Mouse (Mus musculus): ENCODE measurements around the gene Adcy5.

Adcy5 gene

GRCm38 (mm10) chr16:35248825-35249224 lies 94.1 kb downstream of the Adcy5 start:
- intact Hi-C loops (cut with DNase I) = no loop called here

GRCm38 (mm10) chr16:35249763-35250162 lies 95.1 kb downstream of the Adcy5 start:
- intact Hi-C loops (cut with DNase I) = no loop called here

GRCm38 (mm10) chr16:35251690-35252089 lies 97.0 kb downstream of the Adcy5 start:
- intact Hi-C loops (cut with DNase I) = no loop called here

GRCm38 (mm10) chr16:35252967-35253366 lies 98.3 kb downstream of the Adcy5 start:
- intact Hi-C loops (cut with DNase I) = no loop called here

- intact Hi-C loops (cut with DNase I) = no loop called here
These were observed 101.3 kb downstream of the Adcy5 start for GRCm38 (mm10) chr16:35255981-35256380.

GRCm38 (mm10) chr16:35270353-35270934 lies 115.8 kb downstream of the Adcy5 start:
- intact Hi-C loops (cut with DNase I) = loop anchor here (1.0 to 5.0 kb wide), 3 partner anchors 113 to 214 kb away; no protein-coding TSS in a partner anchor

GRCm38 (mm10) chr16:35270945-35271344 lies 116.3 kb downstream of the Adcy5 start:
- intact Hi-C loops (cut with DNase I) = loop anchor here (1.0 to 5.0 kb wide), 3 partner anchors 114 to 214 kb away; no protein-coding TSS in a partner anchor

- intact Hi-C loops (cut with DNase I) = loop anchor here (2.0 to 5.0 kb wide), 2 partner anchors 114 to 215 kb away; no protein-coding TSS in a partner anchor
These were observed 116.9 kb downstream of the Adcy5 start for GRCm38 (mm10) chr16:35271572-35271971.

- intact Hi-C loops (cut with DNase I) = loop anchor here (5.0 kb wide), 1 partner anchor 115 kb away; no protein-coding TSS in a partner anchor
These were observed 117.7 kb downstream of the Adcy5 start for GRCm38 (mm10) chr16:35272417-35272816.

GRCm38 (mm10) chr16:35278166-35278565 lies 123.5 kb downstream of the Adcy5 start:
- intact Hi-C loops (cut with DNase I) = no loop called here

GRCm38 (mm10) chr16:35282456-35282855 lies 127.8 kb downstream of the Adcy5 start:
- intact Hi-C loops (cut with DNase I) = no loop called here

- intact Hi-C loops (cut with DNase I) = no loop called here
These were observed 131.1 kb downstream of the Adcy5 start for GRCm38 (mm10) chr16:35285821-35286220.

GRCm38 (mm10) chr16:35287244-35287643 lies 132.6 kb downstream of the Adcy5 start:
- intact Hi-C loops (cut with DNase I) = no loop called here

GRCm38 (mm10) chr16:35297786-35298185 lies 143.1 kb downstream of the Adcy5 start:
- intact Hi-C loops (cut with DNase I) = no loop called here

- intact Hi-C loops (cut with DNase I) = no loop called here
These were observed 145.5 kb downstream of the Adcy5 start for GRCm38 (mm10) chr16:35300156-35300555.

- intact Hi-C loops (cut with DNase I) = no loop called here
These were observed 148.0 kb downstream of the Adcy5 start for GRCm38 (mm10) chr16:35302441-35303280.

GRCm38 (mm10) chr16:35303721-35304120 lies 149.0 kb downstream of the Adcy5 start:
- intact Hi-C loops (cut with DNase I) = no loop called here

GRCm38 (mm10) chr16:35304416-35304815 lies 149.7 kb downstream of the Adcy5 start:
- intact Hi-C loops (cut with DNase I) = no loop called here

GRCm38 (mm10) chr16:35305226-35305625 lies 150.5 kb downstream of the Adcy5 start:
- intact Hi-C loops (cut with DNase I) = no loop called here

GRCm38 (mm10) chr16:35306631-35307030 lies 152.0 kb downstream of the Adcy5 start:
- intact Hi-C loops (cut with DNase I) = no loop called here

GRCm38 (mm10) chr16:35307331-35307730 lies 152.7 kb downstream of the Adcy5 start:
- intact Hi-C loops (cut with DNase I) = no loop called here

- intact Hi-C loops (cut with DNase I) = no loop called here
These were observed 153.3 kb downstream of the Adcy5 start for GRCm38 (mm10) chr16:35308016-35308415.
